Mouse (Mus musculus): ENCODE results near the gene Slc36a1.

DNA sequence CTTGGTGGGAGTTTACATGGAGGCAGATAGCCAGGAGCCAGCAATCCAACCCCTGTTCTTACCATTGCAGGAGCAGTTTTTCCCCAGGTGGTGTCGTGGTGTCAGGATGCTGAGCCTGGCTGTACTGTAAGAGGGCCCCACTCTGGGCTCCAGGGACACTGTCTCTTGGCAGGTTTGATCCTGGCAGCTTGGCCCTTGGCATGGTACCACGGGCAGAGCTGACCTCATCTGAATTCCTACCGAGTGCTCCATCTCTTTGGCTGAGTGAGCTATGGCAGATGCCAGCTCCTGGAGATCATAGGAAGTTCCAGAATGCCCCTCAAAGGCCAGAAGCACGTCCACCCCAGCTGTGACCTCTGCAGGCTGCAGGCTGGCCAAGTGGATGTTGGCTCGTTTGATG, 57.9 kb downstream of the Slc36a1 start:
- TF ChIP-seq CTCF (conservative IDR thresholded peaks at IDR 0.05; ENCODE audit: low read length), result no peak
- no peak for TF ChIP-seq POU5F1 (IDR thresholded peaks at IDR 0.05; ENCODE audit: borderline replicate concordance, low read length)
- TF ChIP-seq NANOG (IDR thresholded peaks at IDR 0.05; ENCODE audit: borderline replicate concordance, low read length), result no peak
